Mouse (Mus musculus) myocyte (in vitro differentiated cells): ENCODE data around the gene Samhd1. TPM values are rescaled to one million over a fixed set of nuclear protein-coding genes. Genes with fewer than 3 reads are reported as not detected.
"Not testable (repeated sequence)": the region's sequence is repeated elsewhere in the genome, so short reads cannot be mapped to it uniquely, and the experiment has no call there.

Experiments used
- H3K27me3 ChIP-seq: one replicate; pipeline ENCODE4 v1.6.1; 2011; ENCODE audit not compliant: control insufficient read depth, insufficient read depth, insufficient read length
- H3K36me3 ChIP-seq: one replicate; pipeline ENCODE4 v1.6.1; 2011; ENCODE audit not compliant: control insufficient read depth, insufficient read depth
- H3K4me2 ChIP-seq: one replicate; pipeline ENCODE4 v1.6.1; 2011; ENCODE audit warnings: low read depth, control low read depth
- H3K4me3 ChIP-seq: one replicate; pipeline ENCODE4 v1.5.1; 2011; ENCODE audit warnings: mild to moderate bottlenecking, control low read depth, moderate library complexity
- H3K79me2 ChIP-seq: one replicate; pipeline ENCODE4 v1.6.1; 2011; ENCODE audit not compliant: control insufficient read depth, insufficient read depth
- H3ac ChIP-seq: one replicate; pipeline ENCODE4 v1.6.1; 2011; ENCODE audit not compliant: control insufficient read depth, insufficient read length
- CEBPB ChIP-seq: IDR thresholded peaks from 2 replicates; pipeline ENCODE4 v1.6.1; 2011; ENCODE audit warnings: mild to moderate bottlenecking, moderate library complexity; ENCODE audit not compliant: poor library complexity, insufficient read depth, severe bottlenecking
- E2F4 ChIP-seq: IDR thresholded peaks from one replicate; pipeline ENCODE4 v1.6.1; 2011; ENCODE audit warnings: mild to moderate bottlenecking, control low read depth, moderate library complexity; ENCODE audit not compliant: insufficient read depth
- MAX ChIP-seq: IDR thresholded peaks from one replicate; pipeline ENCODE4 v1.6.1; 2011; ENCODE audit warnings: low read depth, mild to moderate bottlenecking, control low read depth
- MYOD1 ChIP-seq, 3 experiments: IDR thresholded peaks; one replicate each; pipeline ENCODE4 v1.6.1; 2011; ENCODE audit warnings: control low read depth in 2 of 3, low read depth in 2 of 3, mild to moderate bottlenecking in 2 of 3, moderate library complexity in 1 of 3; ENCODE audit not compliant: insufficient read length in 2 of 3, control insufficient read depth in 1 of 3
- MYOG ChIP-seq, 3 experiments: IDR thresholded peaks; one replicate each; pipeline ENCODE4 v1.6.1; 2011; ENCODE audit warnings: control low read depth in 2 of 3, low read depth in 2 of 3, mild to moderate bottlenecking in 2 of 3; ENCODE audit not compliant: insufficient read length in 2 of 3, control insufficient read depth in 1 of 3, insufficient read depth in 1 of 3
- POLR2A ChIP-seq: IDR thresholded peaks from one replicate; pipeline ENCODE4 v1.6.1; 2011; ENCODE audit warnings: low read depth, mild to moderate bottlenecking, control low read depth, moderate library complexity; ENCODE audit not compliant: insufficient read length
- POLR2AphosphoS2 ChIP-seq: IDR thresholded peaks from one replicate; pipeline ENCODE4 v1.6.1; 2011; ENCODE audit warnings: low read depth, control low read depth; ENCODE audit not compliant: insufficient read length
- REST ChIP-seq: IDR thresholded peaks from one replicate; pipeline ENCODE4 v1.6.1; 2011; ENCODE audit warnings: mild to moderate bottlenecking, control low read depth, moderate library complexity; ENCODE audit not compliant: insufficient read depth, insufficient read length
- SRF ChIP-seq: IDR thresholded peaks from one replicate; pipeline ENCODE4 v1.6.1; 2011; ENCODE audit warnings: low read depth; ENCODE audit not compliant: control insufficient read depth, insufficient read length
- TCF12 ChIP-seq: IDR thresholded peaks from one replicate; pipeline ENCODE4 v1.6.1; 2011; ENCODE audit warnings: mild to moderate bottlenecking, control low read depth; ENCODE audit not compliant: poor library complexity, insufficient read depth, severe bottlenecking
- TCF3 ChIP-seq: IDR thresholded peaks from one replicate; pipeline ENCODE4 v1.6.1; 2011; ENCODE audit warnings: low read depth, control low read depth; ENCODE audit not compliant: insufficient read length
- USF1 ChIP-seq: IDR thresholded peaks from one replicate; pipeline ENCODE4 v1.6.1; 2011; ENCODE audit warnings: low read depth, mild to moderate bottlenecking, control low read depth, moderate library complexity
- polyA plus RNA-seq: library from polyadenylated mRNA; unstranded; fragments of >200 nt; fragmentation: generic; extraction: Trizol; gene quantifications from one replicate; pipeline ENCODE4 v1.2.1, GENCODE M21; 2012; ENCODE audit warnings: missing spikeins

Samhd1 gene
- polyA plus RNA-seq, 1 experiment: 14.0 TPM

DNA sequence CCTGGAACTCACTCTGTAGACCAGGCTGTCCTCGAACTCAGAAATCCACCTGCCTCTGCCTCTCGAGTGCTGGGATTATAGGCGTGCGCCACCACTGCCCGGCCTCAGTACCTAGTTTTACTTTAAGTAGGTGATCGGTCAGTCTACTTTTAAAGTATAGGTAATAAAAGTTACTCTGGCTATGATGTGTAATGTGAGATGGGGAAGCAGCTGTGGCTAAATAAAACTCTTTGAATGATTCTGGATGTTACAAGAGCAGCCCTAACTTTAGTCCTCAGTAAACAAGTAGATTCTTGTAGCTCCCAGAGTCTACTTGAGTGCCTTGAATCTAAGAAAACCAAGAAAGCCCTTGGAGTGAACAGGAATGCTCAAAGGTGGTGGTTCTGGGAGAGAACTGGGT lies 37.9 kb upstream of the Samhd1 start:
- H3K27me3 ChIP-seq: no peaks in the 10 kb centered on the region
- no peaks in the 10 kb centered on the region for H3K79me2 ChIP-seq
- peaks cover 13% of the 10 kb centered on the region for H3K36me3 ChIP-seq
- no peak overlapping the region for H3K4me2 ChIP-seq
- TF ChIP-seq POLR2AphosphoS2 (no peak), MYOG (IDR thresholded peaks at IDR 0.05; ENCODE audit: control insufficient read depth in 1 of 3, insufficient read depth in 1 of 3, insufficient read length in 2 of 3, low read depth in 2 of 3) (peak in 1 of 3 experiments; percentile 66)
- H3K4me3 ChIP-seq: no peak overlapping the region
- no peak overlapping the region for H3ac ChIP-seq

DNA sequence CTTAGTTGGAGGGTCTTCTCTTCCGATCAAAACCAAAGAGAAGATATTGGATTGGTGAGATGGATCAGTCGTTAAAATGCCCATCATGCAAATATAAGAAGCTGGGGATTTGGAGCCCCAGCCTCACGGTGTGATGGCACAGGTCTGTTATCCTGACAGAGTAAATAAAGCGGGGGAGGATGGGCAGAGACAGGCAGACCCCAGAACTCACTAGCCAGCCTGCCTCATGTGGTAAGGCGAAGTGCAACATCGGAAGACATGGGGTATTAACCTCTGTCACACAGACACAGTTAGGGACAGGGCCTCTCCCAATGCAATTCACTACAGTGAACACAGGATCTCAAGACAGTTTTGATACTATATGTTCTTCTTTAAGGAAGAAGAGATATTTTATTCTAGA lies 35.6 kb upstream of the Samhd1 start:
- no peak overlapping the region for H3K4me3 ChIP-seq
- no peak overlapping the region for H3ac ChIP-seq
- TF ChIP-seq REST (no peak), CEBPB (no peak), TCF12 (no peak), TCF3 (no peak), POLR2A (no peak), E2F4 (no peak), MYOD1 (IDR thresholded peaks at IDR 0.05; ENCODE audit: control insufficient read depth in 1 of 3, insufficient read length in 2 of 3, low read depth in 2 of 3) (no peak), MAX (no peak), SRF (no peak), MYOG (IDR thresholded peaks at IDR 0.05; ENCODE audit: control insufficient read depth in 1 of 3, insufficient read depth in 1 of 3, insufficient read length in 2 of 3, low read depth in 2 of 3) (no peak), USF1 (no peak)
- no peaks in the 10 kb centered on the region for H3K27me3 ChIP-seq
- no peaks in the 10 kb centered on the region for H3K79me2 ChIP-seq
- H3K36me3 ChIP-seq: peaks cover 13% of the 10 kb centered on the region
- H3K4me2 ChIP-seq: peak overlapping the region; percentile 56

DNA sequence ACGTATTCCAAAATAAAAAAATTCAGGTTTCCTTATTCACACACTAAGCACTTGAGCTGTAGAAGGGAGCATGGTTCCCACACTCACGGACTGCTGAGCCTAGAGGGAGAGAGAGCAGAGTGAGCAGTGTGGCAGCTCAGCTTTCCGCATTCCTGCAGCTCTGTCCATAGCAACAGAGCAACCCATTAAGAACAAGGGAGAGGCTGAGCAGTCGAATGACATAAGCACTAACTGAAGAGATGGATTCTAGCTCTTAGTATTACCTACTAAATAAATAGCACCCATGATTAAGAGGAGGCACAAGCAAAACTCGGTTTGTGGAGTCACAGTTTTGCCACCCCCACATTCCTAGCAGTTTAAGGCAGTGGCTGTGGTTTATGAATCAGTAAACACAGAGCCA lies 35.1 kb upstream of the Samhd1 start:
- TF ChIP-seq TCF3: no peak
- no peak for TF ChIP-seq POLR2A
- no peak for TF ChIP-seq SRF
- no peak for TF ChIP-seq MYOD1 (IDR thresholded peaks at IDR 0.05; ENCODE audit: control insufficient read depth in 1 of 3, insufficient read length in 2 of 3, low read depth in 2 of 3)
- no peak for TF ChIP-seq MYOG (IDR thresholded peaks at IDR 0.05; ENCODE audit: control insufficient read depth in 1 of 3, insufficient read depth in 1 of 3, insufficient read length in 2 of 3, low read depth in 2 of 3)
- TF ChIP-seq TCF12: no peak
- TF ChIP-seq POLR2AphosphoS2: no peak
- TF ChIP-seq USF1: no peak
- TF ChIP-seq MAX: no peak
- no peak for TF ChIP-seq E2F4
- no peak for TF ChIP-seq CEBPB
- no peak for TF ChIP-seq REST
- Histone ChIP-seq H3K4me2 (peak overlapping the region; percentile 56), H3K79me2 (no peaks in the 10 kb centered on the region), H3K36me3 (peaks cover 13% of the 10 kb centered on the region), H3K4me3 (no peak overlapping the region), H3ac (no peak overlapping the region), H3K27me3 (no peaks in the 10 kb centered on the region)

DNA sequence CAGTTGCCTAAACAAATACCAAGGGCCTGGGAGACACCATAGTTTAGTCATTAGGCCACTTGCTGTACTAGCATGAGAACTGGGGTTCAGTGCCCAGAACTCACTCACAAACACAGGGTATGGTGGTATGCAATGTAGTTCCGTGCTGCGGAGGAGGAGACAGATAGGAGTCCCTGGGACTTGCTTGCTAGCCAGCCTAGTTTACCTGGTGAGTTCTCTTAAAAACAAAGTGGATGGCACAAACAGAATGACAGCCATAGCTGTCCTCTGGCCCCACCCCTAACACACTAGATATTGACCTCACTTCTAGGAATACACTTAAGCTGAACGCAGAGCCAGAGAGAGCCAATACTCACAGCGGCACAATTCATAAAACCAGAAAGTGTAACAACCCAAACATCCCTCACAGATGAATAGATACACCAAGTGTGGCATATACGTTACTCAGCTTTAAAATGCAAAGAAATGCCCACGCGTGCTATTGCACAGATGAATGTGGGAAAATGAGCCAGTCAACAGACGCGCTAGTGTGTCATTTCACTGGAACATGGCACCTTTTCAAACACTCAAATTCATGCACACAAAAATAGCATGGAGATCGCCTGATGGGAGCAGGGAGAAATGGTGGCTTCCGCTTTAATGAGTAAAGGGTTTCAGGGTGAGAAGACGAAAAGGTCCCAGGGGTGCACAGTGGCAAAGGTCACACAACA lies 31.5 kb upstream of the Samhd1 start:
- H3K4me3 ChIP-seq: no peak overlapping the region
- no peaks in the 10 kb centered on the region for H3K27me3 ChIP-seq
- TF ChIP-seq SRF (no peak), TCF3 (no peak), MAX (no peak), MYOD1 (IDR thresholded peaks at IDR 0.05; ENCODE audit: control insufficient read depth in 1 of 3, insufficient read length in 2 of 3, low read depth in 2 of 3) (no peak), MYOG (IDR thresholded peaks at IDR 0.05; ENCODE audit: control insufficient read depth in 1 of 3, insufficient read depth in 1 of 3, insufficient read length in 2 of 3, low read depth in 2 of 3) (no peak), POLR2A (no peak), POLR2AphosphoS2 (no peak), USF1 (no peak), REST (no peak), TCF12 (no peak), E2F4 (no peak), CEBPB (no peak)
- no peak overlapping the region for H3K4me2 ChIP-seq
- no peaks in the 10 kb centered on the region for H3K79me2 ChIP-seq
- peaks cover 13% of the 10 kb centered on the region for H3K36me3 ChIP-seq
- H3ac ChIP-seq: no peak overlapping the region

DNA sequence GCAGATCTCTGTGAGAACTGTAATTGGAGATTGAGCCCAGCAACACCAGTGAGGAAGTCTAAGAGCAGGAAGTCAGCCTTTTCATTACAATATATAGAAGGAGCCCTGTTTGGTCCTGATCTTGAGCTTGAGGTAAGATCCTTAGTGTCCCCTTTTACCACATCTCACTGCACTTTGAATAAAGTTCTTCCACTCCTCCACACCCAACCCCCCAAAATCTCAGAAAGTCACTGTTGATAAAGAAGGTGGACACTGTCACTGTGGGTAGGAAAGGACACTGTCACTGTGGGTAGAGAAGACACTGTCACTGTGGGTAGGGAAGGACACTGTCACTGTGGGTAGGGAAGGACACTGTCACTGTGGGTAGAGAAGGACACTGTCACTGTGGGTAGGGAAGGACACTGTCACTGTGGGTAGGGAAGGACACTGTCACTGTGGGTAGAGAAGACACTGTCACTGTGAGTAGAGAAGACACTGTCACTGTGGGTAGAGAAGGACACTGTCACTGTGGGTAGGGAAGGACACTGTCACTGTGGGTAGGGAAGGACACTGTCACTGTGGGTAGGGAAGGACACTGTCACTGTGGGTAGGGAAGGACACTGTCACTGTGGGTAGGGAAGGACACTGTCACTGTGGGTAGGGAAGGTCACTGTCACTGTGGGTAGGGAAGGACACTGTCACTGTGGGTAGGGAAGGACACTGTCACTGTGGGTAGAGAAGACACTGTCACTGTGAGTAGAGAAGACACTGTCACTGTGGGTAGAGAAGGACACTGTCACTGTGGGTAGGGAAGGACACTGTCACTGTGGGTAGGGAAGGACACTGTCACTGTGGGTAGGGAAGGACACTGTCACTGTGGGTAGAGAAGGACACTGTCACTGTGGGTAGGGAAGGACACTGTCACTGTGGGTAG lies 30.5 kb upstream of the Samhd1 start:
- H3K4me2 ChIP-seq, H3K79me2 ChIP-seq, H3K27me3 ChIP-seq, H3ac ChIP-seq, H3K4me3 ChIP-seq: not testable (repeated sequence)
- peaks cover 13% of the 10 kb centered on the region for H3K36me3 ChIP-seq
